Mouse (Mus musculus): ENCODE results near the gene Gm20388. TPM values are rescaled to one million over a fixed set of nuclear protein-coding genes. Genes with fewer than 3 reads are reported as not detected.

Gm20388 gene
- polyA plus RNA-seq, 1 experiment from 2014 or later: not detected

- ATAC-seq (ENCODE audit: low FRiP score, low TSS enrichment) (no peak), DNase-seq (ENCODE audit: low spot score) (no peak)
- Histone ChIP-seq H3K4me3 (ENCODE audit: low read depth, low read length) (no peak overlapping the region), H3K27ac (replicated peaks) (no peak overlapping the region), H3K4me1 (replicated peaks; ENCODE audit: control insufficient read depth, insufficient read depth) (peaks cover 8% of the 10 kb centered on the region), H3K27me3 (ENCODE audit: control insufficient read depth, insufficient read depth, low read length) (no peaks in the 10 kb centered on the region), H3K9ac (ENCODE audit: low read length) (no peak overlapping the region), H3K9me3 (ENCODE audit: control insufficient read depth, low read length) (no peaks in the 10 kb centered on the region), H3K4me2 (replicated peaks; ENCODE audit: low read depth) (no peak overlapping the region), H3K36me3 (ENCODE audit: control insufficient read depth, insufficient read depth, low read length) (no peaks in the 10 kb centered on the region)
- 38% methylated on average over 9 of the region's 9 CpGs for WGBS
- TF ChIP-seq CTCF (IDR thresholded peaks at IDR 0.05; ENCODE audit: low read depth) (no peak), EP300 (optimal IDR thresholded peaks at IDR 0.05) (no peak)
Measured at GRCm38 (mm10) chr8:122666338-122666764, 2755.7 kb downstream of the Gm20388 start.

DNA sequence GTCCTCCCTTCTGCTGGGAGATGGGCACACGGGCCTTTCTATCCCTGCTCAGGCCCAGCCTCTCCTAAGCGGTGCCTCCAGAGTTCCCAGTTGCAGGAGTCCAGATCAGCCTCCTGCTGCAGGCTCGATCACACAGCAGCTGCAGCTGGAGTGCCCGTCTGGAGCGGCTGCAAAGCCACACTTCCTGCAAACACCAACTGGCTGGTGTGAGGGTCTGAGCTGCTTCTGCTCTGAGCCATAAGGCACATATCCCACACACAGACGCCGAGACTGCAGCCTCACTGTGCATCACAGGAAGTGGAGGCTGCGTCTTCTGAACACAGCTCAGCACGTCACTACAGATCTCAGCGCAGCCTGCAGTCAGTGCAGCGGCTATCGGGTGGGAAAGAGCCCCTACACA is 2756.2 kb downstream of the Gm20388 start:
- 59% methylated on average over 12 of the region's 12 CpGs for WGBS
- Histone ChIP-seq H3K36me3 (ENCODE audit: control insufficient read depth, insufficient read depth, low read length) (no peaks in the 10 kb centered on the region), H3K9me3 (ENCODE audit: control insufficient read depth, low read length) (no peaks in the 10 kb centered on the region), H3K27me3 (ENCODE audit: control insufficient read depth, insufficient read depth, low read length) (no peaks in the 10 kb centered on the region), H3K4me1 (replicated peaks; ENCODE audit: control insufficient read depth, insufficient read depth) (peaks cover 7% of the 10 kb centered on the region), H3K4me3 (ENCODE audit: low read depth, low read length) (no peak overlapping the region), H3K9ac (ENCODE audit: low read length) (no peak overlapping the region), H3K27ac (replicated peaks) (no peak overlapping the region), H3K4me2 (replicated peaks; ENCODE audit: low read depth) (no peak overlapping the region; the same call in 1 of the 2 replicates)
- TF ChIP-seq EP300 (optimal IDR thresholded peaks at IDR 0.05) (no peak), CTCF (IDR thresholded peaks at IDR 0.05; ENCODE audit: low read depth) (no peak)
- no peak for DNase-seq (ENCODE audit: low spot score)
- ATAC-seq (ENCODE audit: low FRiP score, low TSS enrichment): no peak

GRCm38 (mm10) chr8:122667854-122668253 is 2757.2 kb downstream of the Gm20388 start:
- Histone ChIP-seq H3K9ac (ENCODE audit: low read length) (no peak overlapping the region), H3K4me3 (ENCODE audit: low read depth, low read length) (no peak overlapping the region), H3K27me3 (ENCODE audit: control insufficient read depth, insufficient read depth, low read length) (no peaks in the 10 kb centered on the region), H3K4me1 (replicated peaks; ENCODE audit: control insufficient read depth, insufficient read depth) (peaks cover 7% of the 10 kb centered on the region), H3K27ac (replicated peaks) (no peak overlapping the region), H3K9me3 (ENCODE audit: control insufficient read depth, low read length) (no peaks in the 10 kb centered on the region), H3K36me3 (ENCODE audit: control insufficient read depth, insufficient read depth, low read length) (no peaks in the 10 kb centered on the region), H3K4me2 (replicated peaks; ENCODE audit: low read depth) (no peak overlapping the region)
- ATAC-seq (ENCODE audit: low FRiP score, low TSS enrichment) (no peak), DNase-seq (ENCODE audit: low spot score) (no peak)
- no peak for TF ChIP-seq EP300 (optimal IDR thresholded peaks at IDR 0.05)
- no peak for TF ChIP-seq CTCF (IDR thresholded peaks at IDR 0.05; ENCODE audit: low read depth)
- 73% methylated on average over 11 of the region's 11 CpGs for WGBS

DNA sequence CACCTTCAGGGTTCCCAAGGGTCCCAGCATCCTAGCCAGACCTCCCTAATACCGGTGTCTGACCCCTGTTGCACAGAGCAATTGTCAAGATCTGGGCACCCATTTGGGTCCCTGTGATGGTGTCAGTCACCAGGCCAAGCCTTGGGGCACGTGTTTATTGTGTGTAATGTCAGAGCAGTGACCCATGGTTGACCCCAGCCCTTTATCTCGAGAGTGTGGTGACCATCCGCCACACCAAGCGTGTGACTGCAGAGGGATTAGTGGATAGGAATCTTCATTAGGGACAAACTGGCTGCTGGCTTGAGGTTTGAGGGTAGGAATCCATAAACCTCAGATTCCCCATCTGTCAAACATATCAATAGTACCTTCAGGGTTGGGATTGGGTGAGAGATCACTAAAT is 2758.7 kb downstream of the Gm20388 start:
- 56% methylated on average over 5 of the region's 5 CpGs for WGBS

DNA sequence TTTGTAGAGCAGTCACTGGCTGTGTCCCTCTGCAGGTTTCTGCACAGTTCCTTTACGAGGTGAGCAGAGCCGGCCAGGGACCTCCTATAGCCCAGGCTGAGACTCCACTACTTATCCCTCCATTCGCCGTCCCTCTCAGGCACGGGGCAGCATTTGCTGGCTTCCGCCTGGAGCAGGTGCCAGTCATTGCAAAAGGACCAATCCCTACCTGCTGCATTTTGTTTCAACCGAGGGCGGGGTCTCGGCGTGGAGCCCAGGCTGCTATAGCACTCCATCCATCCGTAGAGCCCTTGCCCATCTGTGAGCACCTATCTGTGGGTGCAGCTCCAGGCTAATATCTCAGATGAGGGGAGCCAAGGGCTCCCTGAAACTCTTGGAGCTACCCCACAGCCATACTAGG is 2759.4 kb downstream of the Gm20388 start:
- Histone ChIP-seq H3K4me2 (replicated peaks; ENCODE audit: low read depth) (no peak overlapping the region), H3K27ac (replicated peaks) (no peak overlapping the region), H3K9ac (ENCODE audit: low read length) (no peak overlapping the region), H3K9me3 (ENCODE audit: control insufficient read depth, low read length) (no peaks in the 10 kb centered on the region), H3K4me3 (ENCODE audit: low read depth, low read length) (no peak overlapping the region), H3K27me3 (ENCODE audit: control insufficient read depth, insufficient read depth, low read length) (no peaks in the 10 kb centered on the region), H3K4me1 (replicated peaks; ENCODE audit: control insufficient read depth, insufficient read depth) (peaks cover 7% of the 10 kb centered on the region), H3K36me3 (ENCODE audit: control insufficient read depth, insufficient read depth, low read length) (no peaks in the 10 kb centered on the region)
- WGBS: 37% methylated on average over 11 of the region's 11 CpGs
- no peak for ATAC-seq (ENCODE audit: low FRiP score, low TSS enrichment)
- TF ChIP-seq EP300 (optimal IDR thresholded peaks at IDR 0.05) (no peak), CTCF (IDR thresholded peaks at IDR 0.05; ENCODE audit: low read depth) (no peak)
- DNase-seq (ENCODE audit: low spot score): no peak

More for the DNA sequence above, 2758.7 kb downstream of the Gm20388 start:
- H3K4me3 ChIP-seq (ENCODE audit: low read depth, low read length): no peak overlapping the region
- H3K27me3 ChIP-seq (ENCODE audit: control insufficient read depth, insufficient read depth, low read length): no peaks in the 10 kb centered on the region
- no peak overlapping the region for H3K27ac ChIP-seq (replicated peaks)
- no peak overlapping the region for H3K9ac ChIP-seq (ENCODE audit: low read length)
- TF ChIP-seq CTCF (IDR thresholded peaks at IDR 0.05; ENCODE audit: low read depth) (no peak), EP300 (optimal IDR thresholded peaks at IDR 0.05) (no peak)
- DNase-seq (ENCODE audit: low spot score) (no peak), ATAC-seq (ENCODE audit: low FRiP score, low TSS enrichment) (no peak)
- no peaks in the 10 kb centered on the region for H3K9me3 ChIP-seq (ENCODE audit: control insufficient read depth, low read length)
- H3K4me1 ChIP-seq (replicated peaks; ENCODE audit: control insufficient read depth, insufficient read depth): peaks cover 7% of the 10 kb centered on the region
- no peak overlapping the region for H3K4me2 ChIP-seq (replicated peaks; ENCODE audit: low read depth)
- H3K36me3 ChIP-seq (ENCODE audit: control insufficient read depth, insufficient read depth, low read length): no peaks in the 10 kb centered on the region

- H3K4me1 ChIP-seq (replicated peaks; ENCODE audit: control insufficient read depth, insufficient read depth): peaks cover 5% of the 10 kb centered on the region
- 88% methylated on average over 3 of the region's 3 CpGs for WGBS
Measured at GRCm38 (mm10) chr8:122670718-122671117, 2760.1 kb downstream of the Gm20388 start.

More at GRCm38 (mm10) chr8:122670718-122671117, 2760.1 kb downstream of the Gm20388 start:
- Histone ChIP-seq H3K4me3 (ENCODE audit: low read depth, low read length) (no peak overlapping the region), H3K9ac (ENCODE audit: low read length) (no peak overlapping the region), H3K4me2 (replicated peaks; ENCODE audit: low read depth) (no peak overlapping the region), H3K36me3 (ENCODE audit: control insufficient read depth, insufficient read depth, low read length) (no peaks in the 10 kb centered on the region), H3K9me3 (ENCODE audit: control insufficient read depth, low read length) (no peaks in the 10 kb centered on the region), H3K27me3 (ENCODE audit: control insufficient read depth, insufficient read depth, low read length) (no peaks in the 10 kb centered on the region), H3K27ac (replicated peaks) (no peak overlapping the region)
- DNase-seq (ENCODE audit: low spot score) (no peak), ATAC-seq (ENCODE audit: low FRiP score, low TSS enrichment) (no peak)
- TF ChIP-seq EP300 (optimal IDR thresholded peaks at IDR 0.05): no peak
- no peak for TF ChIP-seq CTCF (IDR thresholded peaks at IDR 0.05; ENCODE audit: low read depth)
